8 mouse cellular contexts compared by ENCODE assay signal in genomic region chr7:34653731-34654440, GRCm38 (mm10). TPM values are rescaled to one million over a fixed set of nuclear protein-coding genes. Genes with fewer than 3 reads are reported as not detected.
DNase-seq lines count a peak whose midpoint lies in the region; ATAC-seq and TF ChIP-seq lines count a peak whose summit lies in the region.

No protein-coding gene starts in this region.

- ATAC-seq in embryonic facial prominence, embryonic 11.5 days (replicated peaks; ENCODE audit: insufficient number of reproducible peaks, low FRiP score, low TSS enrichment, low read depth), result peak; percentile 49
- ATAC-seq in neural tube, embryonic 13.5 days (ENCODE audit: low read depth), result peak; percentile 40

- no peak for TF ChIP-seq CTCF in liver, adult 2 months (IDR thresholded peaks at IDR 0.05; ENCODE audit: low read depth, low read length)

- WGBS in embryonic facial prominence, embryonic 11.5 days, result under 1% methylated on average over 48 of the region's 64 CpGs
- WGBS in liver, adult 2 months, result 1% methylated on average over 55 of the region's 64 CpGs
- under 1% methylated on average over 62 of the region's 64 CpGs for WGBS in neural tube, embryonic 13.5 days

- peak overlapping the region; percentile 87 for H3K4me3 ChIP-seq in embryonic facial prominence, embryonic 11.5 days (ENCODE audit: low read depth, low read length)
- H3K4me3 ChIP-seq in liver, adult 2 months (ENCODE audit: insufficient read depth, low read depth, low read length), result peak overlapping the region; percentile 77
- H3K4me3 ChIP-seq in neural tube, embryonic 13.5 days, result peak overlapping the region; percentile 86

- H3K9me3 ChIP-seq in embryonic facial prominence, embryonic 11.5 days (replicated peaks; ENCODE audit: control insufficient read depth, low read length), result no peaks in the 10 kb centered on the region
- no peaks in the 10 kb centered on the region for H3K9me3 ChIP-seq in neural tube, embryonic 13.5 days

- H3K4me1 ChIP-seq in embryonic facial prominence, embryonic 11.5 days (ENCODE audit: control insufficient read depth, insufficient read depth, low read length), result no peaks in the 10 kb centered on the region; the same call in 1 of the 2 replicates
- peaks cover 10% of the 10 kb centered on the region for H3K4me1 ChIP-seq in liver, adult 2 months (ENCODE audit: control insufficient read depth, insufficient read depth, low read length)
- peaks cover 48% of the 10 kb centered on the region for H3K4me1 ChIP-seq in neural tube, embryonic 13.5 days (replicated peaks)

- peak; percentile 92 for DNase-seq in heart, adult 11 months
- no peak for DNase-seq in heart, postnatal 25 days (ENCODE audit: low spot score)
- DNase-seq in MN1 (ENCODE audit: low spot score), result peak; percentile 54
- peak; percentile 75 for DNase-seq in embryonic facial prominence, embryonic 11.5 days (ENCODE audit: low spot score)
- DNase-seq in heart, postnatal 36 days, result peak; percentile 27 to 28
- no peak for DNase-seq in liver, adult 2 months (ENCODE audit: extremely low read depth, low read depth, low spot score)
- no peak for DNase-seq in thymus, postnatal 10 days (ENCODE audit: low spot score in 2 of 2)

- peaks cover 5% of the 10 kb centered on the region for H3K36me3 ChIP-seq in embryonic facial prominence, embryonic 11.5 days (replicated peaks; ENCODE audit: control insufficient read depth, insufficient read depth, low read depth, low read length)
- no peaks in the 10 kb centered on the region for H3K36me3 ChIP-seq in liver, adult 2 months (ENCODE audit: control insufficient read depth, insufficient read depth, low read length)
- peaks cover 11% of the 10 kb centered on the region for H3K36me3 ChIP-seq in neural tube, embryonic 13.5 days

- intact Hi-C loops in heart, postnatal 25 days (cut with DNase I), result loop anchor here (2.0 kb wide), 1 partner anchor 83 kb away; no protein-coding TSS in a partner anchor
- intact Hi-C loops in heart, postnatal 36 days (cut with DNase I), result no loop called here

- H3K9ac ChIP-seq in embryonic facial prominence, embryonic 11.5 days (replicated peaks; ENCODE audit: low read length), result peak overlapping the region; percentile 98
- peak overlapping the region; percentile 83 for H3K9ac ChIP-seq in liver, adult 2 months (ENCODE audit: low read depth, low read length)
- peak overlapping the region; percentile 97 for H3K9ac ChIP-seq in neural tube, embryonic 13.5 days

- H3K4me2 ChIP-seq in embryonic facial prominence, embryonic 11.5 days (ENCODE audit: low read depth, low read length), result peak overlapping the region; percentile 83
- peak overlapping the region; percentile 73 for H3K4me2 ChIP-seq in neural tube, embryonic 13.5 days

- no peaks in the 10 kb centered on the region for H3K27me3 ChIP-seq in embryonic facial prominence, embryonic 11.5 days (ENCODE audit: control insufficient read depth, insufficient read depth, low read length)
- H3K27me3 ChIP-seq in liver, adult 2 months (ENCODE audit: control insufficient read depth, insufficient read depth, low read length), result no peaks in the 10 kb centered on the region
- H3K27me3 ChIP-seq in neural tube, embryonic 13.5 days, result no peaks in the 10 kb centered on the region

- TF ChIP-seq POLR2A in liver, adult 2 months (IDR thresholded peaks at IDR 0.05; ENCODE audit: extremely low read depth, insufficient read depth, low read length), result no peak

- no peaks in the 10 kb centered on the region for H3K79me2 ChIP-seq in liver, adult 2 months (ENCODE audit: control insufficient read depth, insufficient read depth, low read length)

- H3K27ac ChIP-seq in embryonic facial prominence, embryonic 11.5 days (replicated peaks; ENCODE audit: low read depth, low read length), result peak overlapping the region; percentile 100
- no peak overlapping the region for H3K27ac ChIP-seq in liver, adult 2 months (replicated peaks; ENCODE audit: insufficient read depth, low read depth, low read length)
- peak overlapping the region; percentile 100 for H3K27ac ChIP-seq in neural tube, embryonic 13.5 days (replicated peaks)

RNA-seq across cellular contexts. Expression of gene Kctd15, which starts 2.6 kb away (rescaled TPM):
- total RNA-seq in heart, postnatal 25 days (2021), result 1 to 10 TPM; 2.8 to 3.8 TPM
- 20.7 and 27.6 TPM in 2 replicates for polyA plus RNA-seq in embryonic facial prominence, embryonic 11.5 days (2014; fragmentation: Nextera tagmentation; extraction: Ambion mirVana)
- 1 to 10 TPM; 3.0 to 3.2 TPM for total RNA-seq in heart, postnatal 36 days (2021)
- 2.5 and 2.7 TPM in 2 replicates for total RNA-seq in liver, adult 2 months (2014; rRNA removed)
- polyA plus RNA-seq in liver, adult 2 months (2012; rRNA removed), result 7.3 and 10.7 TPM in 2 replicates
- 38.3 and 39.6 TPM in 2 replicates for polyA plus RNA-seq in neural tube, embryonic 13.5 days (2015; fragmentation: Nextera tagmentation; extraction: Ambion mirVana)

Comparison
In these comparisons a context has a peak if more than half of its experiments do, and no peak if none do; other contexts are left out.
1. DNase-seq: peak in heart, adult 11 months (single experiment), MN1 (single experiment), embryonic facial prominence, embryonic 11.5 days (single experiment) and heart, postnatal 36 days (2 of 2); none in heart, postnatal 25 days (single experiment), liver, adult 2 months (single experiment) and thymus, postnatal 10 days (0 of 2).
2. Peak in every context shown above with its lines, with median percentiles within 50 percentile points of each other: H3K4me3 ChIP-seq and H3K9ac ChIP-seq.